Mouse (Mus musculus) cortical plate, adult 2 months (tissue): ENCODE measurements around the gene Jak3.

Experiments used
- CTCF ChIP-seq: fragments of 200-500 bp; IDR thresholded peaks from 2 replicates; pipeline ENCODE4 v1.5.1; 2011; ENCODE audit warnings: mild to moderate bottlenecking, control low read depth, low read length; ENCODE audit not compliant: insufficient read depth; ENCODE audit errors: extremely low read depth
- POLR2A ChIP-seq: fragments of 200-500 bp; IDR thresholded peaks from 2 replicates; pipeline ENCODE4 v1.6.1; 2011; ENCODE audit warnings: mild to moderate bottlenecking, low read length, control low read depth; ENCODE audit not compliant: insufficient read depth; ENCODE audit errors: extremely low read depth

DNA sequence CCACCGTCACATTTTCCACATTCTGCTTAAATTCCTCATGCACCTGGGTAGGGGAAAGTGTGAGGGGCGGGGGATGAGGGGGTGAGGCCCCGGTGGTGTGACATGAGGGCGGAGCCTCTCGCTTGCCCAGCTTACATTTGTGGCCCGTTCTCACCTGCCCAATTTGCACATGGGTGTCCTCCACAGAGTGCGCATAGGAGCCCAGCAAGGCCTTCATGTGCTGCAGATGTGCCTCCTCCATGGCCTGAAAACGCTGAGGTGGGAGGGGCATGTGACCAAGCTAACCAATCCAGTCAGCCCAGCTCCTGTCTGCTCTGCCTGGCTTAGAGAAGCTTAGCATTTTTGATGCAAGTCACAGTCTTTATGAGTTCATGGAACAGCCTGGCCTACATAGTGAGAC lies 39.4 kb downstream of the Jak3 start:
- TF ChIP-seq CTCF (no peak), POLR2A (peak; percentile 29; the same call in 1 of the 2 replicates)
